Mouse (Mus musculus) E14TG2a.4 (cell line): Measurements from ENCODE around the gene Tmem52b.

Experiments used
- CTCF ChIP-seq: conservative IDR thresholded peaks from 2 replicates; pipeline ENCODE4 v1.5.1; 2014; ENCODE audit warnings: low read length
- POU5F1 ChIP-seq: IDR thresholded peaks from 2 replicates; pipeline ENCODE4 v1.6.1; 2014; ENCODE audit warnings: low read length, borderline replicate concordance

GRCm38 (mm10) chr6:129543709-129544606 lies 31.6 kb downstream of the Tmem52b start:
- TF ChIP-seq CTCF (peak; percentile 96), POU5F1 (no peak)
